Mouse (Mus musculus) heart, postnatal 4 days (tissue): Measurements from ENCODE around the gene Fam149a. TPM values are rescaled to one million over a fixed set of nuclear protein-coding genes. Genes with fewer than 3 reads are reported as not detected.
A peak's percentile ranks its signal among the peaks of the same experiment; 100 is the strongest.

ENCODE experiments used
- DNase-seq: peaks from one replicate; pipeline ENCODE4 v3.0.0; 2021
- total RNA-seq, 2 experiments: library from RNA; stranded (reverse); gene quantifications; 2 replicates each; pipeline ENCODE4 v1.2.3; 2021

Gene Fam149a
- total RNA-seq = 1 to 10 TPM; 6.3 to 7.7 TPM

DNA sequence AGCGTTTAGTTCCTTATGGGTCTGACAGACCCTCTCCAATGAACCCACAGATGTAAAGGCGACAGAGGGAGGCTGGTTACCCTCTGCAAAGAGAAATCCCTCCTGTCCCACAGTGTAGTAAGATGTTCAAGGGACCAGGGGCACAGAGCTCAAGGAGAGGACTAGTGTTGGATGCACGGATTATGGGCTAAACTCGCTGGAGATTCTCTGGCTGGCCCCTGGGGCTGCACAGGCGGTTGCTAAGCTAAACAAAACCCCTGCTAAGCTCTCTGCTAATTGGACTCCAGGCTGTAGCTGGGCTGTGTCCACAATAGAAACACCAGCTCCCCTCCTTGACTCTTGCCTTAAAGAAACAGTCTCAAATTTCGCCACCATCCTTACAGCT lies at the start of gene Fam149a:
Fam149a (minus strand) TSS at position 329 of the 385 bp plus-strand sequence.
- DNase-seq = no peak

DNA sequence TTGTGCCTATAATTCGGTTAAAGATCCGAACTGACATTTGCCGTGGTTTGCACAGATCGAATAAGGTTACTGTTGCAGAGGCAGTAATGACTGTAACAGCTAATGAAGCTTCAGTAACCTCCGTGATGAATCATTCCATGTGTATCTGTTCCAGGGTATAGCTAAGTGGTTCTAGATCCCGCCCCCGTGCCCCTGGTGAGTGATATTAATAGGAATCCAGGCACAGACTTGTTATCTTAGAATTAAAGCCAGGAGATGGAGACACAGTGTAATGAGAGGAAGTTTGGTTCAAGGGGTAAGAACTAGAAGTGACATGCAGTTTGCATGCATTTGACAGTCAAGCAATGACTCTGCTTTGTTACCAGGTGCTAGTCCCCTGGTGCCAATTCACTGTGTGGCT lies 38.1 kb upstream of the Fam149a start:
- no peak for DNase-seq

DNA sequence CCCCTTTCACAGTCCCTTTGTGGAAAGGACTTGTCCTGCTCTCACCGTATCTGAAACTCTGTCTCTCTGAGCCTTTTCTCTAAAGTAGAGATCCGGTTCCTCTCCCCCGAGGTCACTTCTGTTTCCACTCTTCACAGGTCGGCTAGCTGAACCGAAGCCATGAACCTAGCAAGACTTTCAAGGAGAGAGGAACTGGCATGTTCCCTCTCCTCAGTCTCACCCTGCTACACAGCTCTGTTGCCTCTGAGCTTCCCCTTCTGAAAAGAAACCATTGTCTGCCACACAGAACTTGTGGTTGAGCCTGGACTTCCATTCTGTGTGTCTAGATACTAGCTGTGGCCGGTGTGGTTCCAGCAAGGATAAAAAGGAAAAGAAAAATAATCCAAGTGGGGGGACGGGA lies 32.9 kb upstream of the Fam149a start:
- no peak for DNase-seq

DNA sequence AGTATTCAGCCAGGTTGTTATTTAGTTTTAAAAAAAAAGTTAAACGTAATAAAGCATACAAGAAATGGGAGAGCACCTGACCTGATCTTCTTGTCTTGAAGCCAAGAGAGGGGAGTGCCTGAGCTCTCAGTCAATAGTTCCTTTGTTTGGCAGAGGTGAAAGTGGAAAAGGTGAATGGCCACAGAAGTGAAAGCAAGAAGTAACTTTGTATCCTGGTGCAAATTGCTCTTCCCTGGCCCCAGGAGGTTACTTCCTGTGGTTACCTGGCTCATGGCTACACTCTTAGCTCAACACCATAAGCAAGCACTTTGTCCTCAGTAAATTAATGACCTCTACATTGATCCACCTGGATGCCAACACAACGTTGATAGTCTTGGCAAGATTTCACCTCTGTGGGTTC lies 28.8 kb upstream of the Fam149a start, which contains the start of gene Tlr3:
Tlr3 (minus strand) TSS at position 199 of the 400 bp plus-strand sequence.
- no peak for DNase-seq

DNA sequence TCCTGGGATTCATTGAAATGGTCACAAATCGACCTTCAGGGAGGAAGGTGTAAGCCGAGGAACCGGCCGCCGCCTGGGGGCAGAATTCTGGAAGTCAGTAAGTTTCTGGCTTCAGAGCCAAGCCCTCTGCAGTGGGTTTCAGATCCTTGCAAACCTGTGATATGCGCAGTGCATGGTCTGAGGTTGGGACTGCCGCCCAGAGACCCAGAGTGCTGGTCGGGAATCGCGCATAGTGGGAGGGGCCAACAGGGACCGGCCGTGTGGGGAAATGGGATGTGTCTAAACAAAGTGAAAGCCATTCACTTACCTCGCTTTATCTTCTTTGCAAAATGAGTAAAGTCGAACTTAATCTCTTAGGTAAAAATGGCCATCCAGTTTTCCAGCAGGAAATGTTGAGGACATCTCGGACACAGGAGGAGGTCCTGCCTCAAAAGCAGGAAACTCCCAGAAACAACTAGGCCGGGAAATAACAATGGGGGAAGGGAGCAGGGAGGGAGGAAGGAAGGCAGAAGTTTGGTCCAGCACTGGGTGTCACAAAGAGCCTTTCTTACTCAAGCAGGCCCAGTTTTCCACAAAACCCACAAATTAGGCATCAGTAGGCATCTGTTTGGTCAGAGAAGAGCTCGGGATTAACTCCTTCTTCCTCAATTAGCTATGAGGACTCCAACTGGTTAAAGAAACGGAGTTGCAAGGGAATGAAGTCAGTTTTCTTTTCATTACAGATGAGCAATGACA lies 28.2 kb upstream of the Fam149a start:
- peak; percentile 79 for DNase-seq

DNA sequence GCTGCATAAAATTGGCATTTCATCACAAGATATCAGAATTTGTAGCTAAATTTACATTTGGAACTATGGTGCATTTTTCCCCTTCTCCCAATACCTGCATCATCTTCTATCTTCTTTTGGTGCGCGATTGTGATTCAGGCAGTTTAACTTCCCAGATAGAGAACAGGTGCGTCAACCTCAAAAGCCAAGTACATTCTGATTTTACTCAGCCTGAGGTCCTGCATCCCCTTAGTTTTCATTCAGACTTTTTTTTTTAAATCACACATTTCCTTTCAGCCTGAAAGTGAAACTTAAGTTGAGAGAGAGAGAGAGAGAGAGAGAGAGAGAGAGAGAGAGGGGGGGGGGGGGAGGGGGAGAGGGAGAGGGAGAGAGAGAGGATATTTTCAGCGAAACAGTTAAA lies 27.6 kb upstream of the Fam149a start:
- DNase-seq = no peak

DNA sequence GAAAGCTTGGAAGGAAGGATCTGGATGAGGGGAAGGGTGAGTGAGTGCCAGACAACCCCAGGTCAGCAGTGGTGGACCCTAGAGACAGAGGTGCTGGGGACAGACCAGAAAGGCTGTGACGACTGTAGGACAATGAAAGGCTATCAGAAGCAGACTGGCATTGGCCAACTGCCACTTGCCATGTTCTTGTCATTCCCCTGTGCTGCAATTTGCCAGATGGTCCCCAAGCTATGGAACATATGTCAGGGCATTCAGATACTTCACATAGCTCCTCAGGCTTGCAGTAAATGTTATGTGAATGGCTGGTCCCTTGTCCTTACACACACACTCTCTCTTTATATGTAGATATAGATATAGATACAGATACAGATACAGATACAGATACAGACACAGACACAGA lies 1.2 kb upstream of the Fam149a start:
- DNase-seq = no peak

DNA sequence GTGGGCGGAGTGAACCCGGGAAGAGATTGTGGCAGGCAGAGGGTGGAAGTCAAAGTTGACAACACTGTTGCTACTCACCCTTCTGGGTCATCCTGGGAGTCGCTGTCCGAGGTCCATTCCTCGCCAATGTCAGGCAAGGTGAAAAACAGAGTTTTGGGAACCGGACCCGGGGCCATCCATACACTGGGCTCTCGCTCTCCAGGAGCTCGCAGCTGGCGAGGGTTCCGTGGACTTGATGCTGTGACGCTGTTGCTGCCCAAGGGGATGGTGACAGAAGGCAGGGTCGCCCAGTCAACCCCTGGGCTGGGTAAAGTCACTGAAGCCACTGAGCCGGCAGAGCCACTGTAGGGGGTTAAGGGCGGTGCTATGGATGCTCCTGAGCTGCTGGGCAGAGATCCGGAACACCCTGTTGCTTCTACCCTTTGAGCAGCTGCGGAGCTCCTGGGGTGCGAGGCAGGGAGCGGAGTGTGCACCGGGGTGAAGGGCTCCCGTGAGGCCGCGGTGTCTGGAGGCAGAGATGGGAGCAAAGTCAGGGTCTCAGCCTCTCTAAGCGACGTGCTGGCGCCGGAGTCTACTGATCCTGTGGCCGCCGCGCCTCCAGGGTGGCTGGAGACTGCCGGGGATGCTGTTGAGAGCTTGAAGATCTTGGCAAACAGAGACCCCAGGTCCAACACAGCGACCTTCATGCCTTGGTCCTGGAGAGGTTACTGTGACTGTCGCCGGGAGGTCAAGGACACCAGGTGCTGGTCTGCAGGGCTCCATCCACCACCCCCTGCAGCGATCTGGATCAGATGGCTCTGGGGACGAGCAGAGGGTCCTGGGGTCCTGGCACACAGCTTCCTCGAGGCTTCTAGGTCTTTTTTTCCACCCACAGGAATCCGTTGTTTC lies 772 bp downstream of the Fam149a start:
- no peak for DNase-seq

DNA sequence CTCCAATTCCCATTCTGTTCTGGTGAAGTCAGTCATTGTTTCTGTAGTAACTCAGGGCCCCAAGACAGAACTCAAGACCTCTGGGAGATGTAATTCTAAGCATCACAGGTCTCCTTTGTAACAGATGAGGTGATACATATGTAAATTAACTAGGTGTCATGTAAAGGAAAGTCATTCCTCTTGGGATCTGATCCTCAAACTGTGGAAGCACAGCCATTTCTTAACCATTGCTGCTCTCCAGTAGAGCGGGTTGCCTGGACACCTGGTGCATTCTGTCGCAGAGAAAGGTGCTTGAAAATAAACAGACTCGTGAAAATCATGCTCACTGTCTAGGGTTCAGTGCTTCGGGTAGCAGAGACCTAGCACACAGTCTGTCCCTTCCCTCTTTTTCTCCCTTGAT lies 1.5 kb downstream of the Fam149a start:
- no peak for DNase-seq

DNA sequence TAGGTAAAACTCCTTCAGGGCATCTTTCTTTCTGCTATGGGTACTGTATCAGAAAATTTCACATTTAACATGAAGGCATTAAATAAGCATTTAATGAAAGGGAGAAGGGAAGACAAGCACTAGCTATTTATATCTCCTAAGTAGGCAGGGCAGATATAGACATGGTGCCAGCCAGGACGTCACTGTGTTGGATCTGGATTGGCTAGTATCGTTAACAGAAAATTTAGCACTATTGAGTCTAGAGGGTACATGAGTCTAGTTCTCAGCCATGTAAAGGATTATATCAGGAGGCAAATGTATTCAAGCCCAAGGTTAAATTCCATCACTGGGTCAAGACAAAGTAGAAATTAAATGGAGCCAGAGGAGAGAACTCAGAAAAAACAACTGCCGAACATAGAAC lies 8.0 kb downstream of the Fam149a start:
- DNase-seq = no peak

DNA sequence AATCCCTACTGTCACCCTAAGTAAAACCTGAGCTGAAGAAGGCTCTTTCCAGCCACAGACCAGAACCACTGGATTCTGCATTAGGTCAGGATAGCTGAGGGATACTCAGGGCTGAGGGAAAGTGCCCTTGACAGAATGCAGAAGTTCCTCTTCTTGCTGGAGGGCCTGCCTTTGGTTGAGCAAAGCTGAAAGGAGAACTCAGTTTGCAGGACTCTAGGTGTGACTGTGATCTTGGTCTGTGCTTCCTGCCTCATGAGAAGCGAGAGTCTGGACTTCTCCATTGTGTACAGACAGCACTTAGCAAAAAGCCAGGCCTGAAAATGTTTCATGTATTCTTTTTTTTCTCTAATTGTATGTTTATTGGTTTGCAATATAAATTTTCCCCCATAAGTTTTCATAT lies 14.9 kb downstream of the Fam149a start:
- no peak for DNase-seq

DNA sequence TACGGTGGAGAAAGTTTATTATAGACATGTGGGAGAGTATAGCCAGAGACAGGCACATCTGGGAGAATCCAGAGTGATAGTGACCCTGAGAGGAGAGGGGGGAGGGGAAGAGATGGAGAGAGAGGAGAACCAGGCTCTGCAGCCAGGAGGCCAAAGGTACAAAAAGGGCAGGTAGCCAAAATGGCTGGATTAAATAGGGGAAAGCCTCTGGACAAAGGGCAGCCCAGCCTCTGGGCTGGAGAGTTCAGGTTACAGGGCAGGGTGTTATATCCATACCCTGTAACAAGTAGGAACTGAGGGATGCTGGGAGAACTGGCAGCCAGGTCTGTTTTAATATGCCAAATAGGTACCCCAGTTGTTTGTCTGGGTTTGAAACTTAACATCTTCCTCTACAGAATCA lies 18.9 kb downstream of the Fam149a start:
- no peak for DNase-seq

DNA sequence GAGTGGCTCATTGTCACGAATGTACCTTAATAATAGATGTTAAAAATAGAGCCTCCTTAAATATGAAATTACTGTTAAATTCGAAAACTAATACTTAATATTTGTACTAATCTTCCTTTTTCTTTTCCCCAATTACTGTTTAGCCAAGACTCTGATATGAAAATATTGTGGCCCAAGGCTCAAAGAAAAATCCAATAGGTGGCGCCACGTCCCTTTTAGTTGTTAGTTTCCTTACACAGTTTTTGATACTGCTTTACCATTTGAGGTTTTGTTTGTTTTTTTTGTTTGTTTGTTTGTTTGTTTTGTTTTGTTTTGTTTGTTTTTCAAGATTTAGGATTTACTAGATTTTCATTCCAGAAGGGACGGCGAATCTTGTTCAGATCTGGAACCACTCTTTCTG lies 19.8 kb downstream of the Fam149a start:
- DNase-seq = peak; percentile 52

DNA sequence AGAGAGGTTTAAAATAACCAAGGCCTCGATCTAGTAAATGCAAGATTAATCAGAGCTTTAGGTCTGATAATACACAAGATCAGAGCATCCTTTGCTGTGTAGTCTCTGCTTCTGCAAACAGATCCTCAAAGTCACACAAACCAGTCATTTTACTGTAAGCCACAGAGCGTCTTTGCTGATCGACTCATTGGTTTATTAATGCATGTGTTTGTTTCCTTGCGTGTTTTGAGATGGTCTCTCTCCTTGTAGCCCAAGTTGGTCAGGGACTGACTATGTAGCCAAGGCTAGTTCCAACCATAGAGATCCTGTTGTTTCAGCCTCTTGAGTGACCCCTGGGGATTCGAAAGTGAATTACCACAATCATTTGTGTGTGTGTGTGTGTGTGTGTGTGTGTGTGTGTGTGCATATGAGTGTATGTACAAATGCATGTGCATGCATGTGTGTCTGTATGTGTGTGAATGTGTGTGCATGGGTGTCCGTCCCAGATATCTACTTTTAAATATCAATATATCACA lies 22.9 kb downstream of the Fam149a start:
- no peak for DNase-seq

DNA sequence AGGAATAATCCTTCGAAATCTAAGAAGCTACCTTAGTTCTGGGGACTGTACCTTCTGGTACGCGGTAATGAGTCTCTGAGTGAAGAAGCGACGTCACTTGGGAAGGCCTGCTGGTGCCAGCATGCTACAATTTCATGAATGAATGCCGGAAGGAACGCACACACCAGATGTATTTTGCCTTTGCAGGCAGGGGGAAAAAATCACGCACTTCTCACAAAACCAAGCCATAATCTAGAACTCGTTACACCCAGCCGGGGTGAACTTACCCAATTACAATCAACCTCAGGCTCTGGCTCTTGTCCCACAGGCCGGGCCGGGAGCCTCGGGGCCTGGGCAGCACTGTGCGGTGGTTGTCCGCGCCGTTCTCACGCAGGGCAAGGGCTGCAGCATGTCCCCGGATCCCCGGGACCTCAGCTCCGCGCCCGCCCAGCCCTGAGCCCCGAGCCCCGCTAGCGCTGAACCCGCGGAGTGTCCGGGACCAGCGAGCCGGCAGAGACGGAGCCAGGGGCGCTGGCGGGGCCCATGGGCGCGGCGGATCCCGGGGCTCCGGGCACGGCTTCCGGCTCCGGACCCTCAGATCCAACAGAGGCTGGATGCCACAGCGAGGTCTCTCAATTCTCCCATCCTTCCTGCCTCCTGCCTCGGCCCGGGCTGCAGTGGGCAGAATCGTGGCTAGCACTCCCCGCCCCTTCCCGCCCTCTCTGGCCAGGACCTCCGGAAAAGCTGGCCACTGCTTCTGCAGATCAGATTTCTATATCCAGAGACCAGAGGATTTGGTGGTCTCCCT lies 23.8 kb downstream of the Fam149a start:
- DNase-seq = peak; percentile 51

DNA sequence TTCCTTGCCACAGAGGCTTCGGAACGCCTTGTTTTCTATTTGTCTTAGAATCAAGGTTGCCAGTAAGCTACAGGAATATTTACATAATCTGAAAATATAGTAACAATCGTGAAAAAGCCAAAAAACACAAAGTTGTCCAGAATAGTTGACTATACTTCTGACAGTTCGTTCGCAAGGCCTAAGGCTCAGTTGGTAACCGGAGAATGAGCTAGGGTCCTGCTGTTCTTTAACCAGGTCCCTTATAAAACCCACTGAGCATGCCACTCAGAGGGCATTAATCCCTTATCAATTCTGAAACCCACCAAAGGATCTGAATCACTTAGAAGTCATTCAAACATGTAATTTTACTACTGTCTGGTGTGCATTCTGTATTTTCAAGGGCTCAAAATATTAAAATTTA lies 26.3 kb downstream of the Fam149a start:
- DNase-seq = no peak

DNA sequence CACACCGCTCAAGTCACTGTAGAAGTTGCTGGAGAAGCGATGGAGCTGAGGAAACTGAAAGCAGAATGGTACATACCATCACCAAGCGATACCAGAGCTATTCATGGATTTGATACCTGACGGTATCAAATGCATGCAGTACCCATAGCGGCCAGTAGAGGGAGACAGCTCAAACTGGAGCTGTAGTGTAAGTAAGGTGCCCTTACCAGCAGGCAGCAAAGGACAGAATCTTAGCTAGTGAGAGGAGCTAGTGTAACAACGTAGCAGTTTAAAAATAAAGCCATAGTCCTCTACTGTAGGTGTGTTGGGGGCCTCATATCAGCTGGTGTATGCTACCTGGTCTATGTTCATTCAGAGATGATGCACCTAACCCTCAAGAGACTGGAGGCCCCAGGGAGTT lies 37.1 kb downstream of the Fam149a start:
- DNase-seq = peak; percentile 76

DNA sequence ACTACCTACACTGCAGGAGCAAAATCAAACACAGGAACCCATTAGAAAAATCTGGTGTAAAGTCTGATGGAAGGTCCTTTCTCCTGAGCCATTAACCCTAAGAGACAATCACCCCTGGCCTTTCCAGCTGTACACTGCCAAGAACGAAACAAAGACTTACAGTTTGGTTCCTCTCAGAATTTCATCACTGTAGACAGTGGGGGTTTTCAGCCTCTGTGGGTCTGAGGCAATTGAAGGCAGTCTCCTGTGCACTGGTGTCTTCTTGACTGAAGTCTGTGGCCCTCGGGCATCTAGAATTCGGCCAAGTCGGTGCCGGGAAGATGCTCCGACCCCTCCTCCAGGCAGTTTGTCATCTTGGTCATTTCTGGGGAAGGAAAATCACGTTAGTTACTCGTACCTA lies 37.8 kb downstream of the Fam149a start:
- no peak for DNase-seq

DNA sequence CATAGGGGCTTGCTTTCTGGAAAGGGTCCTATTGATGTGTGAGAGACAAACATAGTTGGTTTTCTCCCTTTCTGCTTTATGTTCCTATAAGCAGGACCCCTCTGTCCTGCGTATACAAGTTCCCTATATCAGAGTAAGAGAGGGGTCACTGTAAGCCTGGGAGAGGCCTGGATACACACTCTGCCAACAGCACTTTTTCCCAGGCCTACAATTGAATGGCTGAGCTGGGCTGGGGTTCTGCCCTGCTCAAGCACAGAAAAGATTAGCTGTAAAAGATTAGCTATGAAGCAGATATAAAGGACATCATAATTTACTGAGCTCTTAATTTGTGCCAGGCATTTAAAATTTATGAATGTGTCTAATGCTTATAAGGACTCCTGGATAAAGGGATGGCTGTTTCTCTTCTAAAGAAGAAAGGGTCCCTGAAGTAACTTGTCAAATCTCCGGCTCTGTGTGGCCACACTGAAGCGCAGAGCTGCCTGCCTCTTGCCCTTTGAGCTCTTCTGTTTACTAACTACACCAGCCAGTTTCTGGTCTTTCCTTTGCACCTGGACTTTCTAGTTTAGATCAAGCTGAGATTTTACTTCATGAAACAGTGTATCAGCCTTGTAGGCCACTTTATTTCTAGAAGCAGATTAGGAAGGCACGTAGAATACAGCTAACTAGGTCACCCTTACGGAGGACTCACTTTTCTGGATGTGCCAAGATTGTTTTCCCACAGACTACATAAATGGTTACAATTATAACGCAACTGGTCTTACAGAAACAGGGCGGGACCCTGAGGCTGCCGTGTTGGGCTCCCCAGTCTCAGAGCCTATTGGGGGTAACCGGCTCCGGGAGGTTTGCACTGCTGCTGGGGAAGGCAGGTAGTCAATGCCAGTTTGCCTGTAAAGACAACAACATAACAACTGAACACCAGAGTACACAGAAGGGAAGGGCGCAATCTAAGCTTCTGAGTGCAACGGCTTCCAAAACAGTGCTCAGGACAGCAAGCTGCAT lies 40.2 kb downstream of the Fam149a start:
- DNase-seq = no peak

DNA sequence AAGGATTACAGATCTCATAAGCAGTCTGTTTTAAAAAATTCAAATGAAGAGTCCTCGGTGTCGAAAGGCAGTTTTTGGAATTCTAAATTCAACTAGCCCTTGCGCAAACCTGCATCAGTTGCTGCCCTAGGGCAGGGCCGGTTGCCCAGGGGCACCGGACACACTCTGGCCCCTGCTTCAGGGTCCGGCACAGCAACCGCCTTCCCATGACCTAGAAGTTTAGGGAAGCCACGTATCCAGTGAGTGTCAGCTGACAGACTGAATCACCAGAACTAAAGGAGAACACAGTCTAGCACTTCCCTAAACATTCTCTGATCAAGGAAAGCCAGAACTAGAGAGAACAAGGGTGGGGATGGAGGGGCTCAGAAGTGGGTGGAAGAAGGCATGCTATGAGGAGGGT lies 48.6 kb downstream of the Fam149a start:
- peak; percentile 9 for DNase-seq

DNA sequence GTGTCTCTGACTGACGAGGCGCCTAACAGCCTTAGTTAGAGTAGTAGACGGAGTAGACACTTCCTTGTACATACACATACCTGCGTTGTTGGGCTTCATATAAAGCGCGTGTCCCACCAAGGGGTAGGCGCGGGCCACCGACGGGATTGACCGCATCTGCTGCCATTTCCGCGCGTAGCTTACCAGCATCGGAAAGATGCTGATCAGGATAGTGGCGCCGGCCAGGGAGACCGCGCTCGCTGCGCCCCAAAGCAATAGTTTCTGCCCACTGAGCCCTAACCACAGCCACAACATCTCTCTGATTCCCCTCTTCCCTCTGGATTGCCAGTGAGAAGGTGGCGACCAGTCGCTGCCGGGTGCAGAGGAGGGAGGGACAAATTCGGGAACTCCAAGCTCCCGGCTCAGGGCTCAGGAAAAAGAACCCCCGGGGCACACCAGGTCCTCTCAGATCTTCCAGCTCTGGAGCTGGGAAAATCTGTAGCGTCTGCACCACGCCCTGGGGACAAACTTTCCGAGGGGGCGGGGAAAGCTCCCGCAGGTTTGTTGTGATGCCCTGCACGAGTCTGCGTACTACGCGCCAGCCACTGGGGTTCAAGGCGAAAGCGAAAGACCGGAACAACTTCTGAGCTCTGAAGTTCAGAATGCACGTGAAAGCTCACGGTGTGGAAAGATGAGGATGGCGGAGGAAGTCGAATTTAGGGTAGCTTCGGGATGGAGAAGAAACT lies 49.2 kb downstream of the Fam149a start, which contains the start of gene Cyp4v3:
Cyp4v3 (minus strand) TSS at position 532 of the 725 bp plus-strand sequence.
- DNase-seq = peak; percentile 65
